Mouse (Mus musculus) MEL (cell line): ENCODE measurements around the gene Il27ra. TPM values are rescaled to one million over a fixed set of nuclear protein-coding genes. Genes with fewer than 3 reads are reported as not detected.
"Not testable (repeated sequence)": the region's sequence is repeated elsewhere in the genome, so short reads cannot be mapped to it uniquely, and the experiment has no call there.

ENCODE experiments used
- DNase-seq: peaks from one replicate; pipeline ENCODE4 v3.0.0; 2011; ENCODE audit warnings: low read depth, low spot score
- H3K27ac ChIP-seq: 2 replicates; pipeline ENCODE4 v1.5.1; 2012; ENCODE audit warnings: low read depth, mild to moderate bottlenecking, control low read depth, low read length, moderate library complexity; ENCODE audit not compliant: control insufficient read depth
- H3K27me3 ChIP-seq, 2 experiments: fragments of 150-350 bp in 1 of 2; sonication (generic) in 1 of 2; 2 replicates each; pipeline ENCODE4 v1.6.1; 2012; ENCODE audit warnings: low read length in 2 of 2, mild to moderate bottlenecking in 2 of 2, improper control_type of control experiment in 1 of 2, moderate library complexity in 1 of 2; ENCODE audit not compliant: insufficient read depth in 2 of 2, control insufficient read depth in 1 of 2
- H3K36me3 ChIP-seq, 2 experiments: 2 replicates each; pipeline ENCODE4 v1.6.1; 2012 to 2014; ENCODE audit warnings: low read length in 2 of 2, improper control_type of control experiment in 1 of 2, inconsistent platforms in 1 of 2, mild to moderate bottlenecking in 1 of 2; ENCODE audit not compliant: insufficient read depth in 2 of 2, control insufficient read depth in 1 of 2
- H3K4me1 ChIP-seq, 2 experiments: fragments of 150-350 bp in 1 of 2; sonication (generic) in 1 of 2; 2 replicates each; pipeline ENCODE4 v1.6.1; 2012; ENCODE audit warnings: low read length in 2 of 2, improper control_type of control experiment in 1 of 2, mild to moderate bottlenecking in 1 of 2; ENCODE audit not compliant: insufficient read depth in 2 of 2, control insufficient read depth in 1 of 2
- H3K4me3 ChIP-seq, 2 experiments: fragments of 150-350 bp in 1 of 2; sonication (generic) in 1 of 2; 2 replicates each; pipeline ENCODE4 v1.5.1; 2012; ENCODE audit warnings: low read depth in 2 of 2, low read length in 2 of 2, mild to moderate bottlenecking in 2 of 2, moderate library complexity in 2 of 2, control low read depth in 1 of 2, improper control_type of control experiment in 1 of 2; ENCODE audit not compliant: control insufficient read depth in 1 of 2, insufficient read depth in 1 of 2
- H3K79me2 ChIP-seq: 2 replicates; pipeline ENCODE4 v1.6.1; 2012; ENCODE audit warnings: mild to moderate bottlenecking, low read length, moderate library complexity; ENCODE audit not compliant: control insufficient read depth, poor library complexity, insufficient read depth
- H3K9ac ChIP-seq: 2 replicates; pipeline ENCODE4 v1.6.1; 2012; ENCODE audit warnings: low read depth, mild to moderate bottlenecking, control low read depth, low read length, moderate library complexity; ENCODE audit not compliant: control insufficient read depth, poor library complexity, severe bottlenecking
- H3K9me3 ChIP-seq: fragments of 150-350 bp; sonication (generic); replicated peaks from 2 replicates; pipeline ENCODE4 v1.6.1; 2012; ENCODE audit warnings: mild to moderate bottlenecking, low read length, improper control_type of control experiment, moderate library complexity; ENCODE audit not compliant: insufficient read depth
- BHLHE40 ChIP-seq: IDR thresholded peaks from 2 replicates; pipeline ENCODE4 v1.6.1; 2012; ENCODE audit warnings: low read depth, mild to moderate bottlenecking, inconsistent platforms, low read length, improper control_type of control experiment, borderline replicate concordance
- CHD2 ChIP-seq: IDR thresholded peaks from 2 replicates; pipeline ENCODE4 v1.6.1; 2011; ENCODE audit warnings: low read length, improper control_type of control experiment
- CTCF ChIP-seq, 3 experiments: IDR thresholded peaks in 2 of 3; conservative IDR thresholded peaks in 1 of 3; 2 replicates each; pipeline ENCODE4 v1.5.1; 2011 to 2012; ENCODE audit warnings: low read length in 3 of 3, low read depth in 2 of 3, mild to moderate bottlenecking in 2 of 3, improper control_type of control experiment in 1 of 3, inconsistent platforms in 1 of 3, mixed read lengths in 1 of 3, moderate library complexity in 1 of 3; ENCODE audit not compliant: control insufficient read depth in 1 of 3, insufficient read depth in 1 of 3, poor library complexity in 1 of 3, severe bottlenecking in 1 of 3
- ELF1 ChIP-seq: IDR thresholded peaks from 2 replicates; pipeline ENCODE4 v1.6.1; 2014; ENCODE audit warnings: low read depth, mild to moderate bottlenecking, inconsistent platforms, low read length, improper control_type of control experiment, moderate library complexity
- GATA1 ChIP-seq: IDR thresholded peaks from 2 replicates; pipeline ENCODE4 v1.6.1; 2011; ENCODE audit warnings: low read depth, low read length, improper control_type of control experiment
- JUND ChIP-seq: IDR thresholded peaks from 2 replicates; pipeline ENCODE4 v1.6.1; 2011; ENCODE audit warnings: low read depth, mild to moderate bottlenecking, improper control_type of control experiment, low read length
- MAX ChIP-seq: IDR thresholded peaks from 2 replicates; pipeline ENCODE4 v1.6.1; 2011; ENCODE audit warnings: low read length, improper control_type of control experiment
- MXI1 ChIP-seq: IDR thresholded peaks from 2 replicates; pipeline ENCODE4 v1.6.1; 2011; ENCODE audit warnings: mild to moderate bottlenecking, low read depth, low read length, improper control_type of control experiment
- MYB ChIP-seq: IDR thresholded peaks from 2 replicates; pipeline ENCODE4 v1.6.1; 2011; ENCODE audit warnings: mild to moderate bottlenecking, low read depth, low read length, improper control_type of control experiment
- NRF1 ChIP-seq: IDR thresholded peaks from 2 replicates; pipeline ENCODE4 v1.6.1; 2014; ENCODE audit warnings: low read depth, mild to moderate bottlenecking, inconsistent platforms, low read length, improper control_type of control experiment, moderate library complexity; ENCODE audit not compliant: poor library complexity, insufficient read depth, severe bottlenecking
- RAD21 ChIP-seq: IDR thresholded peaks from 2 replicates; pipeline ENCODE4 v1.6.1; 2011; ENCODE audit warnings: mild to moderate bottlenecking, low read depth, low read length, improper control_type of control experiment
- SMC3 ChIP-seq: IDR thresholded peaks from 2 replicates; pipeline ENCODE4 v1.6.1; 2011; ENCODE audit warnings: low read depth, low read length, improper control_type of control experiment
- UBTF ChIP-seq: IDR thresholded peaks from 2 replicates; pipeline ENCODE4 v1.6.1; 2012; ENCODE audit warnings: low read depth, mild to moderate bottlenecking, inconsistent platforms, low read length, improper control_type of control experiment, moderate library complexity, borderline replicate concordance; ENCODE audit not compliant: insufficient read depth
- USF1 ChIP-seq: IDR thresholded peaks from 2 replicates; pipeline ENCODE4 v1.6.1; 2014; ENCODE audit warnings: low read depth, mild to moderate bottlenecking, inconsistent platforms, low read length, improper control_type of control experiment, moderate library complexity
- ZC3H11A ChIP-seq: IDR thresholded peaks from 2 replicates; pipeline ENCODE4 v1.6.1; 2012; ENCODE audit warnings: low read depth, mild to moderate bottlenecking, inconsistent platforms, low read length, improper control_type of control experiment
- polyA plus RNA-seq, 2 experiments: library from polyadenylated mRNA; stranded (reverse) in 1 of 2; unstranded in 1 of 2; fragments of >175 nt in 1 of 2; fragments of >200 nt in 1 of 2; gene quantifications; 2 replicates each; pipeline versions ENCODE4 v1.2.1 to v1.2.4; 2012; ENCODE audit warnings: low replicate concordance in 2 of 2, low read depth in 1 of 2; ENCODE audit not compliant: insufficient read length in 2 of 2, insufficient read depth in 1 of 2, missing spikeins in 1 of 2
- total RNA-seq: library from RNA; depleted of rRNA; stranded (reverse); fragments of 300-350 nt; gene quantifications from 2 replicates; pipeline ENCODE4 v1.2.3, GENCODE M21; 2012

Il27ra gene
- total and polyA plus RNA-seq, 3 experiments, result 31.8 to 38.5 TPM; not detected in 1

DNA sequence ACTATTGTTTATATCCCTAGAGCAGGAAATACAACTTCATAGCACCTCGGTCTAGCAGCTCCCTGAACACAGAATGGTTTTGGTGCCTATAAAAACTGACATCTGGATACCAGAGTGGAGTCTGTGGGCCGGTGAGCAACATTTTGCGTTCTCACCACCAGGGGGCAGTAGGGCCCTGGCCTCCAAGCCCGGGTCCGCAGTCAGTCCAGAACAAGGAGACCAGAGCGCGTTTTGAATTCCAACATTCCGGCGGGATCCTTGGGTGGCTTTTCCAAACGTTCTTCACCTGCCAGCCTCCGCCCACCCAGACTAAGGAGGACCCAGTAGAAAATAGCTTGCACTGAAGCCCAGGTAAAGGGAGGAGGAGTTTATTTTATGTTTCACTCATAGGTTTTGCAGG, 32.5 kb downstream of the Il27ra start:
- Histone ChIP-seq H3K36me3 (no peaks in the 10 kb centered on the region), H3K9me3 (no peaks in the 10 kb centered on the region), H3K9ac (no peak overlapping the region), H3K4me1 (no peaks in the 10 kb centered on the region), H3K79me2 (no peaks in the 10 kb centered on the region; the same call in 1 of the 2 replicates), H3K27me3 (no peaks in the 10 kb centered on the region), H3K27ac (no peak overlapping the region), H3K4me3 (no peak overlapping the region)
- DNase-seq, result peak; percentile 76
- TF ChIP-seq BHLHE40 (0 out of 2 replicates have a peak, but pooled peaks have one; percentile 13), RAD21 (peak; percentile 87), JUND (no peak), GATA1 (no peak), USF1 (no peak), SMC3 (peak; percentile 90), CTCF (IDR thresholded peaks at IDR 0.05 in 2 of 3, conservative IDR thresholded peaks at IDR 0.05 in 1 of 3; ENCODE audit: control insufficient read depth in 1 of 3, insufficient read depth in 1 of 3, low read depth in 2 of 3, low read length in 3 of 3, poor library complexity in 1 of 3, severe bottlenecking in 1 of 3) (peak; percentile 66 to 94 (median 90)), UBTF (no peak), MAX (no peak), ZC3H11A (peak; percentile 79), MYB (no peak)

DNA sequence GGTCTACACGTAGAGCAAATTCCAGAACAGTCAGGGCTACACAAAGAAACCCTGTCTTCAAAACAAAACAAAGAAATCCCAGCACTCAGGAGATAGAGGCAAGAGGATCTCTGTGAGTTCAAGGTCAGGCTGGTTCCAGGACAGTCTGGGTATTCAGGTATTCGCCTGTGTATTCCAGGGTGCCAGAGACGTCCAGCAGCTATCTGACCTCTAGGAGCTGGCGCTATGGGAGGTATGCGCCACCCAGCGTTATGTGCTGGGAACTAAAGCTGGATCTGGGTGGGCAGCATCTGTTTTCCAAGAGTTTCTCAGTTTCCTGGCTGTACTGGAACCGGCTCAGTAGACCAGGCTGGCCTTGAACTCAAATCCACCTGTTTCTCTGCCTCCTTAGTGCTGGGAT, 34.0 kb downstream of the Il27ra start:
- H3K27ac ChIP-seq, result no peak overlapping the region
- H3K4me1 ChIP-seq, result peaks cover 4 to 9% of the 10 kb centered on the region in 2 experiments; a peak in 3 of 4 replicates
- no peak overlapping the region for H3K4me3 ChIP-seq
- H3K9ac ChIP-seq, result no peak overlapping the region
- H3K27me3 ChIP-seq, result no peaks in the 10 kb centered on the region
- TF ChIP-seq ZC3H11A (no peak), ELF1 (no peak), SMC3 (no peak), USF1 (no peak), MXI1 (no peak), CHD2 (no peak), CTCF (IDR thresholded peaks at IDR 0.05 in 2 of 3, conservative IDR thresholded peaks at IDR 0.05 in 1 of 3; ENCODE audit: control insufficient read depth in 1 of 3, insufficient read depth in 1 of 3, low read depth in 2 of 3, low read length in 3 of 3, poor library complexity in 1 of 3, severe bottlenecking in 1 of 3) (no peak; a peak in 1 of 6 replicates), NRF1 (no peak), GATA1 (no peak), MAX (no peak), JUND (no peak)
- no peak for DNase-seq
- H3K79me2 ChIP-seq, result no peaks in the 10 kb centered on the region; the same call in 1 of the 2 replicates
- H3K36me3 ChIP-seq, result peaks cover 0 to 8% of the 10 kb centered on the region in 2 experiments; a peak in 2 of 4 replicates
- no peaks in the 10 kb centered on the region for H3K9me3 ChIP-seq

DNA sequence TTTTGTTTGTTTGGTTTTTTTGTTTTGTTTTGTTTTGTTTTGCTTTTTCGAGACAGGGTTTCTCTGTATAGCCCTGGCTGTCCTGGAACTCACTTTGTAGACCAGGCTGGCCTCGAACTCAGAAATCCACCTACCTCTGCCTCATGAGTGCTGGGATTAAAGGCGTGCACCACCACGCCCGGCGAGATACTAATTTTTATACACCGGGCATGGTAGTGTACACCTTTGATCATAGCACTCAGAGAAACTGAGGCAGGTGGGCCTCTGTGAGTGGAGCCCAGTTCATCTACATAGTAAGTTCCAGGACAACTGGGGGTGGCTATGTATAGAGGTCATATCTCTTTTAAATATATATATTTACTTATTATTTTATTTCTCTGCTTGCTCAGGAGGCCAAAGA, 36.9 kb downstream of the Il27ra start:
- H3K36me3 ChIP-seq, result peaks cover 0 to 12% of the 10 kb centered on the region in 2 experiments; a peak in 2 of 4 replicates
- H3K27me3 ChIP-seq, DNase-seq, H3K79me2 ChIP-seq, H3K9me3 ChIP-seq: not testable (repeated sequence)
- peaks cover 4 to 19% of the 10 kb centered on the region in 2 experiments; a peak in 3 of 4 replicates for H3K4me1 ChIP-seq
- H3K9ac ChIP-seq, result peak overlapping the region; percentile 63
- H3K27ac ChIP-seq, result peak overlapping the region; percentile 3; the same call in 1 of the 2 replicates
- H3K4me3 ChIP-seq, result peak overlapping the region in 1 of 2 experiments; percentile 66; a peak in 1 of 4 replicates
